Mouse (Mus musculus) G1E (cell line): ENCODE data around the gene Parp2.

Source experiments
- CTCF ChIP-seq: IDR thresholded peaks from 2 replicates; pipeline ENCODE4 v1.5.1; 2012; ENCODE audit warnings: low read depth, low read length, inconsistent platforms, mixed read lengths
- GATA2 ChIP-seq: IDR thresholded peaks from 2 replicates; pipeline ENCODE4 v1.6.1; 2012; ENCODE audit warnings: low read depth, low read length, inconsistent platforms, borderline replicate concordance
- TAL1 ChIP-seq: conservative IDR thresholded peaks from 2 replicates; pipeline ENCODE4 v1.6.1; 2012; ENCODE audit warnings: low read depth, low read length, inconsistent platforms, mixed read lengths

DNA sequence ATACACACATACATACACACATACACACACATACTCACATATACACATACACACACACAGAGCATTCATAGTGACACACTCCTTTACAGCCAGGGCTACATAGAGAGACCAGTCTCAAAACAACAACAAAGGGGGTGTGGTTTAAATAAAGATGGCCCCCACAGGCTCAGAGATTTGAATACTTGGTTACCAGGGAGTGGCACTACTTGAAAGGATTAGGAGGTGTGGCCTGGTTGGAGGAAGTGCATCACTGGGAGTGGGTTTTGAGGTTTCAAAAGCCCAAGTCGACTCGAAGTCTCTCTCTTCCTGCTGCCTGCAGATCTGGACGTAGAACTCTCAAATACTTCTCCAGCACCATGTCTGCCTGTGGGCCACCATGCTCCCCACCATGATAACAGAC is 25.5 kb upstream of the Parp2 start:
- TF ChIP-seq GATA2 (no peak), CTCF (no peak), TAL1 (no peak)
